Mouse (Mus musculus) C2C12 (cell line): ENCODE data around the gene Vac14.

Experiments used
- CEBPB ChIP-seq: IDR thresholded peaks from one replicate; pipeline ENCODE4 v1.6.1; 2011; ENCODE audit warnings: low read depth, mild to moderate bottlenecking, control low read depth, moderate library complexity
- CTCF ChIP-seq: IDR thresholded peaks from one replicate; pipeline ENCODE4 v1.5.1; 2011; ENCODE audit not compliant: control insufficient read depth, insufficient read depth, insufficient read length
- MYOD1 ChIP-seq: IDR thresholded peaks from one replicate; pipeline ENCODE4 v1.6.1; 2011; ENCODE audit warnings: low read depth; ENCODE audit not compliant: control insufficient read depth, insufficient read length
- MYOG ChIP-seq: IDR thresholded peaks from one replicate; pipeline ENCODE4 v1.6.1; 2011; ENCODE audit not compliant: control insufficient read depth, insufficient read length; ENCODE audit errors: extremely low read depth
- USF1 ChIP-seq: IDR thresholded peaks from one replicate; pipeline ENCODE4 v1.6.1; 2011; ENCODE audit warnings: low read depth, mild to moderate bottlenecking, control low read depth, moderate library complexity

DNA sequence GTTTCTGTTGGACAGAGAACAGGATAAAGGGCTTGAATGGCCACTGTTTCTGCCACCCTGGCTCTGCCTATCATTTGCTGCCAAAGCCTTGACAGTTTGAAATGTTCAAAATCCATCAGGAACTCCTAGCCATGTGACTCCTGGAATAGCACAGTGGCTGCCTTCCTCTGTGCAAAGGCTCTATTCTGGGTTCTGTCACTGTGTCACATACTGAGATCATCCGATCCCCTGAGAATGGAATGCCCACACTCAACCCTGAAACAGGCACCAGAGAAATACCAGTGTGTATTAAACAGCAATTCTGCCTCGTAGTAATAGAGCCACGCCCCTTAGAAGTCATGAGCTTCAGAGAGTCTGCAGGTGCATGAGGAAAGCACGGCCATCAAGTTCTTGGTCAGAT lies 33.5 kb downstream of the Vac14 start:
- TF ChIP-seq CTCF (no peak), USF1 (no peak), CEBPB (no peak), MYOG (no peak), MYOD1 (no peak)
